Mouse (Mus musculus): ENCODE data around the gene Fam210b. TPM values are rescaled to one million over a fixed set of nuclear protein-coding genes. Genes with fewer than 3 reads are reported as not detected.

Gene Fam210b
- polyA plus RNA-seq, 1 experiment from 2014 or later, result 27.6 TPM

- H3K4me1 ChIP-seq (replicated peaks; ENCODE audit: control insufficient read depth, insufficient read depth, low read length), result 0 out of 2 replicates have a peak, but pooled peaks cover 2% of the 10 kb centered on the region
- peak overlapping the region; percentile 78 for H3K9ac ChIP-seq (ENCODE audit: low read depth, low read length)
- peak overlapping the region; percentile 97 for H3K4me2 ChIP-seq (replicated peaks; ENCODE audit: low read depth, low read length)
- peak; percentile 45 for DNase-seq (ENCODE audit: low spot score)
- WGBS, result 10% methylated on average over 31 of the region's 31 CpGs
- H3K36me3 ChIP-seq (ENCODE audit: control insufficient read depth, insufficient read depth, low read length), result no peaks in the 10 kb centered on the region
- H3K9me3 ChIP-seq (ENCODE audit: control insufficient read depth, low read length), result no peaks in the 10 kb centered on the region
- no peaks in the 10 kb centered on the region for H3K27me3 ChIP-seq (ENCODE audit: control insufficient read depth, insufficient read depth, low read length)
- ATAC-seq (ENCODE audit: low FRiP score), result no peak; the same call in none of the 2 replicates
- peak overlapping the region; percentile 66 for H3K4me3 ChIP-seq (ENCODE audit: low read depth, low read length)
- 0 out of 2 replicates have a peak overlapping the region, but pooled peaks have one; percentile 14 for H3K27ac ChIP-seq (ENCODE audit: low read depth, low read length)
These were observed 917 bp downstream of the Fam210b start for GRCm38 (mm10) chr2:172346034-172346929.

- H3K36me3 ChIP-seq (ENCODE audit: control insufficient read depth, insufficient read depth, low read length), result no peaks in the 10 kb centered on the region
- ATAC-seq (ENCODE audit: low FRiP score) (no peak), DNase-seq (ENCODE audit: low spot score) (no peak)
- H3K27ac ChIP-seq (ENCODE audit: low read depth, low read length), result 0 out of 2 replicates have a peak overlapping the region, but pooled peaks have one; percentile 14
- no peaks in the 10 kb centered on the region for H3K27me3 ChIP-seq (ENCODE audit: control insufficient read depth, insufficient read depth, low read length)
- no peak overlapping the region; the same call in 1 of the 2 replicates for H3K9ac ChIP-seq (ENCODE audit: low read depth, low read length)
- H3K4me2 ChIP-seq (replicated peaks; ENCODE audit: low read depth, low read length), result peak overlapping the region; percentile 97
- no peaks in the 10 kb centered on the region for H3K9me3 ChIP-seq (ENCODE audit: control insufficient read depth, low read length)
- 64% methylated on average over 8 of the region's 8 CpGs for WGBS
- 0 out of 2 replicates have a peak, but pooled peaks cover 2% of the 10 kb centered on the region for H3K4me1 ChIP-seq (replicated peaks; ENCODE audit: control insufficient read depth, insufficient read depth, low read length)
- H3K4me3 ChIP-seq (ENCODE audit: low read depth, low read length), result peak overlapping the region; percentile 66
These were observed 1.7 kb downstream of the Fam210b start for GRCm38 (mm10) chr2:172346933-172347611.

- Histone ChIP-seq H3K4me3 (ENCODE audit: low read depth, low read length) (no peak overlapping the region), H3K27ac (ENCODE audit: low read depth, low read length) (peak overlapping the region; percentile 63; the same call in 1 of the 2 replicates), H3K9ac (ENCODE audit: low read depth, low read length) (no peak overlapping the region), H3K36me3 (ENCODE audit: control insufficient read depth, insufficient read depth, low read length) (no peaks in the 10 kb centered on the region), H3K27me3 (ENCODE audit: control insufficient read depth, insufficient read depth, low read length) (no peaks in the 10 kb centered on the region), H3K4me2 (replicated peaks; ENCODE audit: low read depth, low read length) (no peak overlapping the region), H3K4me1 (replicated peaks; ENCODE audit: control insufficient read depth, insufficient read depth, low read length) (0 out of 2 replicates have a peak, but pooled peaks cover 2% of the 10 kb centered on the region), H3K9me3 (ENCODE audit: control insufficient read depth, low read length) (no peaks in the 10 kb centered on the region)
- no peak for DNase-seq (ENCODE audit: low spot score)
- no peak for ATAC-seq (ENCODE audit: low FRiP score)
- 68% methylated on average over 3 of the region's 3 CpGs for WGBS
These were observed 3.1 kb downstream of the Fam210b start for GRCm38 (mm10) chr2:172348297-172348950.

- WGBS, result 79% methylated on average over 14 of the region's 14 CpGs
- Histone ChIP-seq H3K36me3 (ENCODE audit: control insufficient read depth, insufficient read depth, low read length) (no peaks in the 10 kb centered on the region), H3K4me1 (replicated peaks; ENCODE audit: control insufficient read depth, insufficient read depth, low read length) (0 out of 2 replicates have a peak, but pooled peaks cover 2% of the 10 kb centered on the region), H3K9ac (ENCODE audit: low read depth, low read length) (no peak overlapping the region), H3K4me2 (replicated peaks; ENCODE audit: low read depth, low read length) (no peak overlapping the region), H3K9me3 (ENCODE audit: control insufficient read depth, low read length) (no peaks in the 10 kb centered on the region), H3K27ac (ENCODE audit: low read depth, low read length) (no peak overlapping the region), H3K4me3 (ENCODE audit: low read depth, low read length) (no peak overlapping the region), H3K27me3 (ENCODE audit: control insufficient read depth, insufficient read depth, low read length) (no peaks in the 10 kb centered on the region)
- DNase-seq (ENCODE audit: low spot score) (no peak), ATAC-seq (ENCODE audit: low FRiP score) (no peak)
These were observed 4.4 kb downstream of the Fam210b start for GRCm38 (mm10) chr2:172349776-172350175.

GRCm38 (mm10) chr2:172350773-172351172 is 5.4 kb downstream of the Fam210b start:
- H3K4me1 ChIP-seq (replicated peaks; ENCODE audit: control insufficient read depth, insufficient read depth, low read length), result 0 out of 2 replicates have a peak, but pooled peaks cover 2% of the 10 kb centered on the region
- H3K4me3 ChIP-seq (ENCODE audit: low read depth, low read length), result no peak overlapping the region
- ATAC-seq (ENCODE audit: low FRiP score) (no peak), DNase-seq (ENCODE audit: low spot score) (no peak)
- H3K9ac ChIP-seq (ENCODE audit: low read depth, low read length), result no peak overlapping the region
- no peak overlapping the region for H3K4me2 ChIP-seq (replicated peaks; ENCODE audit: low read depth, low read length)
- WGBS, result 75% methylated on average over 8 of the region's 8 CpGs
- no peaks in the 10 kb centered on the region for H3K36me3 ChIP-seq (ENCODE audit: control insufficient read depth, insufficient read depth, low read length)
- no peaks in the 10 kb centered on the region for H3K27me3 ChIP-seq (ENCODE audit: control insufficient read depth, insufficient read depth, low read length)
- H3K27ac ChIP-seq (ENCODE audit: low read depth, low read length), result no peak overlapping the region
- no peaks in the 10 kb centered on the region for H3K9me3 ChIP-seq (ENCODE audit: control insufficient read depth, low read length)

- H3K36me3 ChIP-seq (ENCODE audit: control insufficient read depth, insufficient read depth, low read length), result peaks cover 2% of the 10 kb centered on the region
- H3K27ac ChIP-seq (ENCODE audit: low read depth, low read length), result no peak overlapping the region
- H3K4me2 ChIP-seq (replicated peaks; ENCODE audit: low read depth, low read length), result no peak overlapping the region
- no peak overlapping the region for H3K4me3 ChIP-seq (ENCODE audit: low read depth, low read length)
- H3K4me1 ChIP-seq (replicated peaks; ENCODE audit: control insufficient read depth, insufficient read depth, low read length), result no peaks in the 10 kb centered on the region
- no peak overlapping the region for H3K9ac ChIP-seq (ENCODE audit: low read depth, low read length)
- no peak for ATAC-seq (ENCODE audit: low FRiP score)
- H3K9me3 ChIP-seq (ENCODE audit: control insufficient read depth, low read length), result no peaks in the 10 kb centered on the region
- 77% methylated on average over 9 of the region's 9 CpGs for WGBS
- H3K27me3 ChIP-seq (ENCODE audit: control insufficient read depth, insufficient read depth, low read length), result no peaks in the 10 kb centered on the region
- no peak for DNase-seq (ENCODE audit: low spot score)
These were observed 7.9 kb downstream of the Fam210b start for GRCm38 (mm10) chr2:172353218-172353617.

GRCm38 (mm10) chr2:172354761-172355160 is 9.4 kb downstream of the Fam210b start:
- H3K27ac ChIP-seq (ENCODE audit: low read depth, low read length), result no peak overlapping the region
- H3K27me3 ChIP-seq (ENCODE audit: control insufficient read depth, insufficient read depth, low read length), result no peaks in the 10 kb centered on the region
- no peaks in the 10 kb centered on the region for H3K4me1 ChIP-seq (replicated peaks; ENCODE audit: control insufficient read depth, insufficient read depth, low read length)
- DNase-seq (ENCODE audit: low spot score) (no peak), ATAC-seq (ENCODE audit: low FRiP score) (no peak)
- no peak overlapping the region for H3K4me2 ChIP-seq (replicated peaks; ENCODE audit: low read depth, low read length)
- no peak overlapping the region for H3K9ac ChIP-seq (ENCODE audit: low read depth, low read length)
- H3K4me3 ChIP-seq (ENCODE audit: low read depth, low read length), result no peak overlapping the region
- WGBS, result 77% methylated on average over 9 of the region's 9 CpGs
- no peaks in the 10 kb centered on the region for H3K9me3 ChIP-seq (ENCODE audit: control insufficient read depth, low read length)
- peaks cover 3% of the 10 kb centered on the region for H3K36me3 ChIP-seq (ENCODE audit: control insufficient read depth, insufficient read depth, low read length)

- Histone ChIP-seq H3K27me3 (ENCODE audit: control insufficient read depth, insufficient read depth, low read length) (no peaks in the 10 kb centered on the region), H3K9me3 (ENCODE audit: control insufficient read depth, low read length) (no peaks in the 10 kb centered on the region), H3K9ac (ENCODE audit: low read depth, low read length) (no peak overlapping the region), H3K4me2 (replicated peaks; ENCODE audit: low read depth, low read length) (no peak overlapping the region), H3K4me1 (replicated peaks; ENCODE audit: control insufficient read depth, insufficient read depth, low read length) (no peaks in the 10 kb centered on the region), H3K4me3 (ENCODE audit: low read depth, low read length) (no peak overlapping the region), H3K36me3 (ENCODE audit: control insufficient read depth, insufficient read depth, low read length) (peaks cover 9% of the 10 kb centered on the region), H3K27ac (ENCODE audit: low read depth, low read length) (no peak overlapping the region)
- ATAC-seq (ENCODE audit: low FRiP score), result no peak
- no peak for DNase-seq (ENCODE audit: low spot score)
- 91% methylated on average over 5 of the region's 5 CpGs for WGBS
These were observed 10.5 kb downstream of the Fam210b start for GRCm38 (mm10) chr2:172355833-172356232.

Measured in hindbrain, embryonic 11.5 days (tissue).